Mouse (Mus musculus): ENCODE results near the gene Tmem132c.

The Tmem132c gene

DNA sequence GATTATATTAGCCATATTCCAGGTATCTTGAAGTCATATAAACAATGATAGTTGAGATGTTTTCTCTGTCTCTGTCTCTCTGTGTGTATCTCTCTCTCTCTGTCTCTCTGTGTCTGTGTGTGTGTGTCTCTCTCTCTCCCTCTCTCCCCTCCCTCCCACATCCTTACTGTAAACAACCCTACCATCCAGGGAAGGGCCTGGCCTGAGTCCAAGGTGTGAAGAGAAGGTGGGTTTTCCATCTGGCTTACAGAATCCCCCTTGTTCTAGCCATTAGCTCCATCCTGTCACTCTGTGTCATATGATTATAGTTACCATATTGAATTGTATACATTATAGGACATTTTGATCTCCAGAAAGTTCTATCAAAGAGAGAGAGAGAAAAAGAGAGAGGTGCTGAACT, 182.3 kb downstream of the Tmem132c start:
- no peak for DNase-seq (ENCODE audit: low spot score)

DNA sequence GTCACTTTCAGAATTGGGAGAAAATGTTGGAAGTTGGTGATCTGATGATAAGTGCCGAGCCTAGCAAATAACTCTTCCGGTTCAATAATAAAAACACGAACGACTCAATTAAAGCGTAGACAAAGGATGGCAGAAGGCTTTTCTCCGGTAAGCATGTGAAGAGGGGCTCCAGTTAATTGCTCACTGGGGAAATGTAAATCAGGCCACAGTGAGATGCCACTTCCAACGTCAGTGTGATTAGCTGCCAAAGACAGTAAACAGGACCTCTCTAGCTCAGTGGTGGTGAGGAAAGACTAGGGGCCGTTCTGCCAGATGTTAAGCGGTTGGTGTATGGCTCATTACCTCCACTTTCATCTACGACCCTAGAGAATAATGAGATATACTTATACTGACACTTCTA, 187.5 kb downstream of the Tmem132c start:
- no peak for DNase-seq (ENCODE audit: low spot score)

DNA sequence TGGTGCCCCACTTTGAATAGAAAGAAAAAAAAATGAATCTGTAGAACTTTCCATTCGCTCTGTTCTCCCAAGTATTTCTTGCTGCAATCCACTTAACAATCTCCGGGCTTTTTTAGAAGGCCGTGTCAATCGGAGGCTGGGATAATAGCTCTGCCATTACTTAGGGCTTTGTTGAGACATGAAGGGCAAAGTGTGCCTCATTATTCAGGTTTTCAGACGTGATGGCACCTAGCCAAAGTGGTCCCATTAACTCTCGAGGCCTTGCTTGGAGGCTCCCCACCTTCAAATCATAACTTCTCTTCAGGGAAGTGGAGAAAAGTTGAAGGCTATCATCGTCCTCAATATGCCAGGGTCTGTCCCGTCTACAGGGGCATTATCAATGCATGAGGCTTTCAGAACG, 190.0 kb downstream of the Tmem132c start:
- no peak for DNase-seq (ENCODE audit: low spot score)

DNA sequence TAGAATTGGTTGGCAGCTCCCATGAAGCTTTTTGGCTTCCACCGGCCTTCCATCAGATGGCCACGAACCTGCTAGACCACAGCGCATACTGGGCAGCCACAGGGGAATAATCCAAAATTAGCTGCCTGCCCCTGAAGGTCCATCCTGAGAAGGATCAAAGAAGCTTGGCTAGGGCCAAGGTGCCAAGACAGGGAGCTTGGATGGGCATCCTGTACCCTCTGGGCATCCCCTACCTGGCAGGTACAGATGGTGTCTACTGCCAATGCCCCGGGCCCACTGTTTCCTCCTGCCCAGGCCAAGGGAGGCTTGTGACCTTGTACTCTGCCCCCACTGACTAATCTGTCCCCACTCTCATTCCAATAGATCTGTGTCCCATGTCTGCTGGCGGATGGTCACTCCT, 195.2 kb downstream of the Tmem132c start:
- DNase-seq (ENCODE audit: low spot score) = no peak

DNA sequence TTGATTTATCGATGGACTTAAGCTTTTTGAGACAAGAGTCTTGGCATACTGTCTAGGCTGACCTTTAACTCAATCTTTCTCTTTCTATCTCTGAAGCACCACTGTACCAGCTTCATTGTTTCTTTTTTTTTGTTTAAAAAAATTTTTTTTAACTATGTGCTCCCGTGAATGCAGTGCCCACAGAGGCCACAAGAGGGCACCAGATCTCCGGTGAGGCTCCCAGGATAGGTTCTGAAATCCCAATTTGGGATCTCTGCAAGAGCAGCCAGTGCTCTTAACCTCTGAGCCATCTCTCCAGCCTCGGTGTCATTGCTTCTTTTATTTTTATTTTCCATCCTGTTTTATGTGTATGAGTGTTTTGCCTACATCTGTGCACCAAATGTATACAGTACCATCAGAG, 197.0 kb downstream of the Tmem132c start:
- no peak for DNase-seq (ENCODE audit: low spot score)

DNA sequence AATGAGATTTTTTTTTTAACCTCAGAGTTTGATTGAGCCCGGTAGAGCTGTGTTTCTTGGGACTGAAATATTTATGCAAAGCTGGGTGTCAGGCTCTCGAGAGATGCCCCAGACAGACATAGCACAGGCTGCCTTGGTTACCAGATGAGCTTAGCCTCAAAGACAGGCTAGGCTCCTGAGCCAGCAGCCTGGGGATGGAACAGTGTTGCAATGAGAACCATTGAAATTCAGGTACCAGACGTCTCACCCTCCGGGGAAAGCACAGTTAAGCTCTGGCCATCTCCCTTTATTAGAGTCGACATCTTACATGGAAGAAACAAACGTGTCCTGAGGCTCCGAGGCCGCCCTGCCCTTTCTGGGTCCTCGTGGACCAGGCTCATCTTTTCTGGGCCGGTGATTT, 200.4 kb downstream of the Tmem132c start:
- no peak for DNase-seq (ENCODE audit: low spot score)

DNA sequence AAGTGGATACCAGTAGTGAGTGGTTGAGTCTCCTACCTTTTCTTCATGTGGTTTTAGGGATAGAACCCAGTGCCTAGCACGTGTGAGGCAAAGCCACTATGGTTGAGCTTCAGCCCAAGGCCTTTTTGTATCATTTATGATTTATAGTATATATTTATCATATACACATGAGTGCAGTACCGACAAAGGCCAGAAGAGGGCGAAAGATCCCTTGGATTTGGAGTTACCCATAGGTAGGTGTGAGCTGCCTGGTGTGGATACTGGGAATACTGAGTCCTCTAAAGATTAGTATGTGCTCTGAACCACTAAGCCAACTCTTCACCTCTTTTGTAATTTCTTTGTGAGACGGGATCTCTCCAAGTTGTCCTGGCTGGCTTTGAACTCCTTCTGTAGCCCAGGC, 212.0 kb downstream of the Tmem132c start:
- no peak for DNase-seq (ENCODE audit: low spot score)

DNA sequence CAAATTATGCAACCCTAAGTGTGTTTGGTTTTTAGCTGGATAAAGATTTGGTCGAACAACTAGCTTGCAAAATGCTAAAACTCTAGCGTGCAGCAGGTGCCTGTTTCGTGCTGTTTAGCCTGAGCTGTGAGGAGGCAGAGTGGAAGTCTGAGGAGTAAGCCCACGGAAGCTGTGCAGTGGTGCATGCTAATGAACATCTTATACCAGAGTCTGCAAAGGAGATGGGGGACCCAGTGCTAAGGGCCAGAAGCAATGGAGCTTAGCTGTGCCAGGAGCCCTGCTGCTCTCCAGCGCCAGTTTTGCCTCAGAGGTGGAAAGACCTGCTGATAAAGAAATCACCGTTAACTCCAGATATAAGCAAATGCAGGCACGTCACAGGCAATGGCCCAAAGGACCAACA, 212.5 kb downstream of the Tmem132c start:
- no peak for DNase-seq (ENCODE audit: low spot score)

DNA sequence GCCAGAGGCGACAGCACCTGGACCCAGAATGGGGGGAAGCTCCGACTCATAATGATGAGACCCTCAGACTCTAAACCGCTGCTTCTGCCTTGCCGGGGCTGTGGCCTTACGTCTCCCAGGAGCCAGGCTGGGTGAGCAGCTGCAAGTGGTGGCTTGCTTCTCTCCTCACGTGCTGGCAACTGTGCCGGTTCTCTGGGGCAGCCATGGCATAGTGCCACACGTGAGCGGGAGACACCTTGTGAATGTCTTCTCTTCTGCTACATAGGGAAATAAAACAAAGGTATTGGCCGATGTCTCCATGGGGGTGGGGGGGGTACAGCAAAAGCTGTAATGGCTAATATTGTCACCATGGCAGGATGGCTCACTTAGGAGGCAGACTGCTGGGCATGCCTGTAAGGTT, 214.5 kb downstream of the Tmem132c start:
- DNase-seq (ENCODE audit: low spot score) = no peak

DNA sequence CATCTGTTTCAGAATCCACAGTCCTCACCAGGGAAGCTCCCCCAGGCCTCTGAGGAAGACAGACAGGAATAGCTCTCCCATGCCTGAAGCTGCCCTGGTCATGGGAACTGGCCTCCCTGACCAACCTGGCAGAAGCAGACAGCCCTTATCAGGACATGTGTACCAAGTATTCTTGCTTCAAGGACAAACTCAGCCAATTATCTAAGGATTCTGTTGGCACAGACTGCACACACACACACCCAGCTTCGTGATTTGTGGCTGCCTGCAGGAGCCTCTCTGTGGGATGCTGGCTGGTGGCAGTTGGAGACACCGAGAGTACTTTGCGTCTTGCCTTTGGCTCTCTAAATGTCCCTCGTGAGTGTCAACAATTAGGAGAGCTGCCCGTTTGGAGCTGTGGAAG, 226.5 kb downstream of the Tmem132c start:
- no peak for DNase-seq (ENCODE audit: low spot score)

DNA sequence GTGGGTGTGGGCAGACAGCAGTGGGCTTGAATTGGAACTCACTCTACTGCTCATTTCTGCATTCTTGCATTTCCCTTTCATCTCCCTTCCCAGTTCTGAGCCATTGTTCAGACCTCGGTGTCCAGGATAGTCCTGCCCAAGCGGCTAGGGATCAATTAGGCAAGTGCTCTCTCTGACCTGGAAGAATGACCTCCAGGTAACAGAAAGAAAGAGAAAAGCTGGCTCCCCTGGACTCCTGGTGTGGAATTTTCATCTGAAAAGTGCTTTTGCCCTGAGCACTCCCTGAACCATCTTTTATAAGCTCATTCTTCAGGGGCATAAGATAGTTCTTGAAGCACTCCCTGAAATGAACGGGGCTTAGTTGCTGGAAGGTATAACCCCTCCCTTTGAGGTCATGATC, 228.7 kb downstream of the Tmem132c start:
- no peak for DNase-seq (ENCODE audit: low spot score)

DNA sequence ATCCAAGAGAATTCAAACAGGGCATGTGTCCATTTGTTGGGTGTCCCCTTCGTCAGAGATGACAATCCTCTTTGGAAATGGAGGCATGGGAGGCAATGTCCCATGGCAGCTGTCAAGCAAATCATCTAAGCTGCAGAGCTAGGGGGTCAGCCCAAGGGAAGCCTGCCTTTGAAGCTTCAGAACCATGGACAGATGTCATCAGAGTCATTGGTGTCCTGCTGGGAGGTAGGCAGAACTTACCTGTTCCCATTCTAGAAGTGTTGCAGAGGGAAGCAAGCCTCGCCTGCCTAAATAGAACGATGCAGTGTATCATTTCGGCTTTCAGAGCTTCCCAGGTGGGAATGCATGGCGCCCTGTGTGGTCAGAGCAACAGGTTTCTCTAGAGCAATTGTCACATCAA, 230.3 kb downstream of the Tmem132c start:
- DNase-seq (ENCODE audit: low spot score) = no peak

DNA sequence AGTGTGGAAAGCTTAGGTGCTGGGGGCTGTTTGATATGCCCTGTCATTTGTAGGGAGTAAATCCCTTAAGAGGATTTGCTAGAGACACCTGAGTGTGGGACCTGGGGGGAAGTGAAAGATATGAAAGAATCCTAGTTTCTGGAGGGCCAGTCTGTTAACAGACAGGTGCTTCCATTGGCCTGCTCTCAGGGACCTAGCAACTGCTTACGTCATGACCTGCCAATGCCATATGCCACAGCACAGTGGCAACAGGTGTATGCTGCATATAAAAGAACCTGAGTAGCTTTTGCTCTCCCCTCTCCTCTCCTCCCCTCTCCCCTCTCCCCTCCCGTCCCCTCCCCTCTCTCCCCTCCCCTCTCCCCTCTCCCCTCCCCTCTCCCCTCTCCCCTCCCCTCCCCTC, 232.1 kb downstream of the Tmem132c start:
- DNase-seq (ENCODE audit: low spot score) = no peak

DNA sequence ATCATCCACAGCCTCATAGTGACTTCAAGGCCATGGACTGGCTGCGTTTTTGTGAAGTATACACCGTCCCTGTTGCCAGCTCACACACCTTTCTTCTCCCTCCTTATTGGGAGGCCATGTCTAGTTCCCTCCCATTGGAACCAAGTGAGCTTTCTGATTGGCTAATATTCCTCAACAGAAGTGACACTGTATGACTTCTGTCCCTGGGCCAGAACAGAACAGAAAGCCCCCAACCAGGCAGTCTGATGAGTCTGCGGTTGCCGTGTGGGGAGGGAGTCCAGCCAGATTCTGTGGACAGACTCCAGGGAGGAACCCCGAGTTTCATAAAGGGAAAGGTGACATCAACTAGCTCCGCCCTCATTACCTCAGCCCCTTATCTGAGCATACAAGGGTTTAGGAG, 233.2 kb downstream of the Tmem132c start:
- DNase-seq (ENCODE audit: low spot score) = no peak

DNA sequence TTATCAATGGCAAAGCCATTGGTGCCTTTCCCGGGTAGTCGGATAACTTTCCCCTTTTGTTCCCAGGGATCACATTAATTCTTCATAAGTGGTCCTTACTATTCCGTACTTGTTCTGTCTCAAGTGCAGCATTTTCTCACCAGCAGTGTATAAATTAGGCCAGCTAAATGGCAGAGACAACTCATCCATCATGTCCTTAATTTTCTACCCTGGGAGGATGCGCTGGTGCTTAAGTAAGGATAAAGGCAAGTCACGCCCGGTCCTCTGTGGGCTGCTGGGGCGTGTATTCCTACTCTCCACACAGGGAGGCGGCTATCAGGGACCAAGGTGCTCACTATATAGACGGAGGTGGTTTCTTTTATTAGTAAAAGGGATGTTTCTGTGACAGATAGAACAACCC, 236.2 kb downstream of the Tmem132c start:
- DNase-seq (ENCODE audit: low spot score) = no peak

DNA sequence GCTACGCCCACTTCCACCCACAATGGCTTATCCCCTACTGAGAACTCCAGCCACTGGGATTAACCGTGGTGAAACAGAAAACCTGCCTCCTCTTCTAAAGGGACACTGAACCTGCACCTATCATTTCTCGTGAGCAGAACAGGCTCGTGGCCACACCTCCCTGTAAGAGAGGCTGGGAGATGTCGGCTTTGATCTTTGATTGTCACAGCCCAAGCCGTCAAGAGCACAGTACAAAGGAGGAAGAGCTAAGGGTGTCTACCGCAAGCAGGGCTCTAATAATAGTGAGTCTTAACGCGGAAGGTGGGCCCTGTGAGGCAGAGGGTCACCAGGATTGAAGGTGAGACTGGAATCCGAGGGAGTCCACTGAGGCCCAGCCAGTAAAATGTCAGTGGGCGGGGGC, 236.7 kb downstream of the Tmem132c start:
- DNase-seq (ENCODE audit: low spot score) = no peak

DNA sequence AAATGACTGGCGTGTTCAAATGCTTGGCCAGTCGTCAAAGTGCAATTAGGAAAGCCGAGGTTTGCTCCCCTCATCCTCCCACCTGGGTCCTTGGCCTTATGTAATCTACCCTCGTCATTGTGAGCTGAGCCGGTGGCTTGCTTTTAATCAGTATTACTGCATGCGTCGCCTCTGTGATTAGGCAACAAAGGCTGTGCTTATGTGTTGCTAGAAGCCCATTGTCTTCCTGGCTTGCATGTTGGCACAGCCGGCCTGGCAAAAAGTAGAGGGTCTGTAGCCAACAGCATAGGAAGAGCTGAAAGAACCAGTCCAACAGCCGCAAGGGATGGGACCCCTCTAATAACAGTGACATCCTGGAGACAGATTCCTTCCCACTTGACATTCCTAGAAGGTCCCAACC, 239.3 kb downstream of the Tmem132c start:
- DNase-seq (ENCODE audit: low spot score) = no peak

DNA sequence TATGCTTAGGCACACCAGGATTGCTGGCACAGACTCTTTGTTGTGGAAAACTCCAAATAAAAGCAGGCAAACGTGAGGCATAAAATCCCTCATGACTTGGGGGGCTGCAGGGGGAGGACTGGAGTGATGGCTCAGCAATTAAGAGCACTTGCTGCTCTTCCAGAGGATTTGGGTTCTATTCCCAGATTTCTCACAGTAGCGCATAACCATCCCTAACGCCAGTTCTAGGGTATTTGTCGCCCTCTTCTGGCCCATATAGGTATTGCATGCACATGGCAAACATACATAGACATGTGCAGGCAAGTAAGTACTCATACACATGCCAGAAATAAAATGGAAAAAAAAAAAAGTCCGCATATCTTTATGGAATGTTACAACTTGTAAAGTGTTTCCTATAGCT, 239.8 kb downstream of the Tmem132c start:
- DNase-seq (ENCODE audit: low spot score) = peak; percentile 5

DNA sequence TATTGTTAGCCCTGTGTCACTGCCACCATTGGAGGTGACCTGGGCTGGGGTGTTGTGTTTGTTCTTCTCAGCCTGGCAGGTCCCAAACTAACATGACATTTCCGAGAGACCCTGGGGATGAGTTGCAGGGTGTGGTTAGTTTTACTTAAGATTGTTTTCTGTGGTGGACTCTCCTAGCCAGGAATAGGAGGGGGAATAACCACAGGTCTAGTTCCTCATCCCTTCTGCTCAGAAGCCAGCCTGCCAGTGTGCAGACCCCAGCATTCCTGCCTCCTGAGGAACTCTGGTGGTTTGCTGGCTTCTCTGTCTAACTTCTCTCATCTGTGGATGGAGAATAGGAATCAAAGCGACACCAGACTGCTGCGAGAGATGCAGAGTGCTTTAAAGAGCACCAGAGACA, 240.7 kb downstream of the Tmem132c start:
- no peak for DNase-seq (ENCODE audit: low spot score)

DNA sequence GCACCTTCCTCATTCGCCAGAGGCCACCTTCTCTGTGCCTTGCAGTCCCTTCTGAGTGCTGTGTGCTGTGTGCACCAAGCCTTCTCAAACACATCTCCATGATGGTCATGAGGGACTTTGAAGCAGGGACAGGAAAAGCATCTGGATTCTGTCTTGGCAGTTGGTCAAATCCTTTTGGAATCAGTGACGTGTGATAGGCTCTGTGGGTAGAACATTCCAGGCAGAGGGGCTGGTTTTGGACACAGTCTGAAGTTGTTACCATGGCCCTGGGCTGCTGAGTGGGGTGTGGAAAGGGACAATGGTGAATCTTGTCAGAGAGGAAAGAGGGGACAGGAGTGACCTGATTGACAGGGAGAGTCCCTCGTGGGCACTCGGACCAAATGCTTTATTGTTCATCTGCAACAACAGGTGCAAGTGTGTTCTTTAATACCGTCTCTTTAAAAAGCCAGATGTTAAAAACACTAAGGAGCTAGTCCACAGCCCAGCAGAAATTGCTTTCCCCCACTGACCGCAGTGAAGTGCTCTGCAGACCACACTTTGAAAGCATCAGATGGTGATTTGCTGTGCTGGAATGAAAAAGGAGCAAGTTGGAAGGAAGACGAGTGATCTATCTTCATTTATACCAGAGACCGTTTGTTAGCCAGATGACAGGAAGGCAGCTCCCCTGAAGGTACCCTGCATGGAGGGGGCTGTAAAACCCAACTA, 242.5 kb downstream of the Tmem132c start:
- DNase-seq (ENCODE audit: low spot score) = no peak

DNA sequence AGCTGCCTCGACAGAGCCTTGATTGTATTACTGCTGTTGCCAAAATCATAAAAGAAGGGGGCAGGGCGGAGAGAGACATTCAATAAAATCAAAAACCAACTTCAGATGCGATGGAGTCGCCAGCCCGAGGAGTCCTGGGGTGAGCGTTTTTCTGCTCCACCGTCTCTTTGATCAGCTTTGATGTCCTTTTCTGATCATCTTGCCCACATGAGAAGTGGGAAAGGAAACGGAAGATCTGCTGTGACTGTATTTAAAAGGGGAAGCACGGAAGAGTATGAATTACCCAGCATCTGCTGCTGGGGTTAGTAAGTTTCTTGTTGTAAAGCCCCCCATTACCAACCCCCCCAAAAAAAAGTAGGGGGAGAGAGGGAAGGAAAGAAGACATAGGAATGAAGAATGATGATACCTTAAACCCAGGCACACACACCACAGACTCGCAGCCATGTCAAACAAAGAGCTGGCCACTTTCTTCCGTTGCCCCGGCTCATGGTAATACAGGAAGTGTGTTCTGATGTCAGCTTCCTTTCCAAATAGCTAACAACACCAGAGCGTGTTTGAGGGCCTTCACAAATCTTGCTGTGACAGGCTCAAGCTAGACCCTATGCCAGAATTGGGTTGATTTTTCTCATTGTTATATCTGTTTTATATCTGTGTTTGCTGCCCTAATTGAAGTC, 243.3 kb downstream of the Tmem132c start:
- no peak for DNase-seq (ENCODE audit: low spot score)

DNA sequence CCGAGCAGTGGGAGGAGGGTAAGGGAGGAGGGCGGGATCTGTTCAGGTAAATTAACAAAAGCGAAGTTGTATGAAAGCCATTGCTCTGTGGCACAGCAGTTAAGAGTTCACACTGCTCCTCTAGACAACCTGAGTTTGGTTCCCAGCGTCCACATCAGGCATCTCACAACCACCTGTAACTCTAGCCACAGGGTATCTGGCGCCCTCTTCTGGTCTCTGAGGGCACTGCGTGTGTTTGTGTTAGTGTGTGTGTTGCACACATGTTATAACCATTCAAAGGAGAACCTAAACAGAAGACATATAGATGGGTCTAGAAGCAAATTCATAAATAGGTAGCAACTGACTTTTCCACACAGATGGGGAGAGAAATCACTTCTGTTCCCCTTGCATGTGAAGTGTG, 245.6 kb downstream of the Tmem132c start:
- no peak for DNase-seq (ENCODE audit: low spot score)

DNA sequence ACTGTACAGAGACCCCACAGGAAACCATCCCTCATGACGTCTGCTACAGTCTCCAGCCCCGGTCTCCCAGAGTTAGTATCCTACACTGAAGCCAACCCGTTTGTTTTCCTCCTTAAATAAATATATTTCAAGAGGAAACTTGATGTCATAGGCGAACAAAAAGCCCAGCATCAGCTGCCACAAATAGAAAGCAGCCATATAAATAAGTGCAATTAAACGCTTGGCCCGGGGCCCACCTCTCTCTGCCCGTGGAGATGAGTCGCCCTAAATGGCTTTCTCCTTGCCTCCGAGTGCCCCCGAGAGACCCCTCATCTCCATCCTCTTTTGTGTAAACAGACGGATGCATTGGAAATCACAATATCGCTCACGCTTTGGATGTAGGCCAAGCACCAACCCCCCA, 247.1 kb downstream of the Tmem132c start:
- no peak for DNase-seq (ENCODE audit: low spot score)

DNA sequence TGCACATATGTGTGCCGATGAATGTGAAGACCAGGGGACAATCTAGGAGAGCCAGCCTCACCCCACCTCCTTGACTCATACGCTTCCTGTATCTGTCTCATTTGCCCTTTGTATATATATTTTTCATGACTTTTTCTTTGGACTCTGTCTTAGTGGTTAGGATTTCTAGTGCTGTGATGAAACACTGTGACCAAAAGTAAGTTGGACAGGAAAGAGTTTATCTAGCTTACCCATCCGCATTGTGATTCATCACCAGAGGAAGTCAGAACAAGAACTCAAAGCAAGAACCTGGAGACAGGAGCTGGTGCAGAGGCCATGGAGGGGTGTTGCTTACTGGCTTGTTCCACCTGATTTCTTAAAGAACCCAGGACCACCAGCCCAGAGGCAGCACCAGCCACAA, 250.1 kb downstream of the Tmem132c start:
- DNase-seq (ENCODE audit: low spot score) = no peak

Data from yolk sac, embryonic 10.5 days (tissue).